Mouse (Mus musculus) adrenal gland, postnatal 36 days (tissue): ENCODE measurements at regions not wholly inside any gene's neighbourhood (a gene's known extent, or its start where the extent isn't known, plus 50 kb on each side); places are given as distances from the start of the nearest gene placed in this dataset.

Experiments
- DNase-seq, 2 experiments: peaks; one replicate each; pipeline ENCODE4 v3.0.0; 2021; ENCODE audit warnings: mixed read lengths in 1 of 2

GRCm38 (mm10) chr3:104712711-104713110 is 68.1 kb upstream of the Ppm1j start:
- DNase-seq, result no peak

DNA sequence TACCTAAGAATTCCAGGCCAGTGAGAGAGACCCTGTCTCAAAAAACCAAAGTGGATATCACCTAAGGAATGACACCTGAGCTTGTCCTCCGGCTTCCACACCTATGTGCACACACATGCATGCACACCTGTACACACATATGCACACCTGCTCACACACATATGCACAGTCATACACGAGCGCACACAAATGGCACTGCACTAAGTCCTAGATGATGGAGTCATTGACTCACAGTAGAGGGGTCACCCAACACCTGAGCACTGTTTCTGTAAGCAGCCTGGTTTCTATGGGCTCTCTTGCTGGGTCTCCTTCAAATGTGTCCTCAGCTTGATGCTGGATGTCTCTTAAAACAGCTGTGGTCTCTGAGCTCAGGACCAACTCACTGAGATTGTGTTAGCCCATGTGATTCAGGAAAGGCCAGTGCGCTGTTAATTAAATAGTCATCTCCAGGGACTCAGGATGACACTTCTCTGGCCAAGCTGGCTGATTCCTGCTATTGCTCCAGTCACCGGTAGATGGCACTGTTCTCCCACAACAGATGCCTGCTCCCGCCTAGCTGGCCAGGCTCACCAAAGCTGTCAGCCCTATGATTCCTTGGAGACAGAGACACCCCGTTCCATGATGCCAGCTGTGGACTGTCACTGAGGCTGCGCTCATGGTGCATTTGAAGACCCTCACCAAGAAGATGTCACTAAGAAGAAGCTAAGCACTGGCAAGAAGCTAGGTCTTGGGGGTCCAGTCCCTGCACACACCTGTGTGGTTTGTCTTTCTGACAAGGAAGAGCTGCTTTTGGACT is 66.8 kb upstream of the Ppm1j start:
- peak; percentile 68 to 79 for DNase-seq

DNA sequence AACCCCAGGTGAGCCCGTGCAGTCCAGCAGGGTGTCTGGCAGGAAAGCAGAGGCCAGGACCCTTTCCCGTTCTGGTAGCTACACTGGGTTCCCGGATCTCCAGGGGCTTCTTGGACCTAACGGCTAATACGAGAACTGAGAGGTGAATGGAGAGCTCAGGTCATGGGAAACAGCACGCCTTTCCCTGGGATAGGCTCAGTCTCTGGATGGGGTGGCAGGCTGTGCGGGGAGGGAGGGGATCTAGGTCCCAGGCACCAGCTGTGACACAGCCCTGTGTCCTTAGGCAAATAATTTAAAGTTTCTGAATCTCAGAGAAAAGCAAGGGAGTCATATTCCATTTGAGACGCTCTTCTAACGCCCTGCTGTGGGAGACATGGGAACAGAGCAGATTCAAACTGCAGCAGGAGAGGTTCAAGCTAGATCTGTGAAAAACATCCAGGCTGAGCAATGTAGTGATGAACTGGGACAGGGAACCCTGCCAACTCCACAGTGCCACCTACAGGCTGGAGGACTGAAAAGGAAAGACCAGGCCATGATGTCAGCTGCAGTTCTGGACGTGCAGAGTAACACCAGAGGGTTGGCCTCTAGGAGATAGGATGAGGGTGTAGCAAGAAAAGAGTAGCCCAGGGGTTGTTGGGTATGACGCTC is 66.1 kb upstream of the Ppm1j start:
- peak; percentile 37 to 50 for DNase-seq
